Mouse (Mus musculus): Measurements from ENCODE around the gene Pde9a. TPM values are rescaled to one million over a fixed set of nuclear protein-coding genes. Genes with fewer than 3 reads are reported as not detected.

The Pde9a gene
- total RNA-seq, 2 experiments from 2014 or later, result 19.8 to 23.9 TPM

DNA sequence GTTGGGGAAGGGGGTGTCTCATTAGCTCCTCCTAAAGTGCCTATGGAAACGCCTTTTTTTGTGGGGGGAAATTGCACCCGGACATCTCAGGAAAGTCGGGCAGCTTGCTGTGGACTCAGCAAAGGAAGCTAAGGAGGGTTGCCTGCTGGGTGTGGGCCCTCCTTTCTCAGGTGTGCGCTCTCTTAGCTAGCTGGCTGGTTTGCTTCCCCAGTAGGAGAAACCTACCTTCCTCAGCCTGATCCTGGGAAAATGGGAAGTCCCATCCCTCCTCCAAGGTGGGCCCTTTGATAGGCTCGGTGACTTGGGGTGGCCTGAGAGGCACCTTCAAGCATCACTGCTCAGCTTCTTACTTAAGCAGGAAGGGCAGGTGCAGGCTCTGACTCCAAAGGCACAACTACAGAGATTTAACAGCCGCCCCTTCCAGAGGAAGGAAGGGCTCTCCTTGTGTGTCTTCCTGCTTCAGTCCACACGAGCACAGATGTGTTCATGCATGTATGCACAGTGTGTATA is 811 bp downstream of the Pde9a start:
- DNase-seq (ENCODE audit: low spot score in 2 of 2), result no peak

DNA sequence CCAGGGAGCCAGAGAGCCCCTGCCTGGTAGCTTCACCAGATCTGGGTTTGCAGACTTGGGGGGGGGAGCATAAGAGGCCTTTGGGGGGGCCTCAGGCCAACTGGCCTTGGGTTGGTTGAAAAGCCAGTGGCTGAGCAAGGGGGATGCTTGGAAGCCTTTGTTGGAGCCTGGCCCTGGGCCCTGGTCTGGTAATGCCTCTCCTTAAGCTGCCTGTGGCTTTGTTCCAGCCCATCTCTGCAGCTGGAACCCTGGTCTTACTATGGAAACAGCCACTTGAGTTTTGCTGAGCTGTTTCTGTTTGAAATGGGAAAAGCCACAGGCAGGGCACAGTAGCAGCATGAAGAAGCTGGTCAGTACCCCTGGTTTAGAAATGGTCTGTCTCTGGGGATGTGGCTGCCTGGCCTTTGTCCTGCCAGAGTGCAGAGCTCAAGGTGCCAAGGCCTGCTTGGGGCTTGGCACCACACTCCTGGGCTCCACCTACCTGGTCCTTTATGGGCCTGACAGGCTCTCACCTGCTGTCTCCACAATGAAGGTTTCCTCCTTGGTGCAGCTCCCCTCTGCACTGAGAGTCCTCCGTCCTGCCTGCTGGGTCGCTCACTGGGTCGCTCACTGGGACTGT is 3.5 kb downstream of the Pde9a start:
- DNase-seq (ENCODE audit: low spot score in 2 of 2), result no peak

DNA sequence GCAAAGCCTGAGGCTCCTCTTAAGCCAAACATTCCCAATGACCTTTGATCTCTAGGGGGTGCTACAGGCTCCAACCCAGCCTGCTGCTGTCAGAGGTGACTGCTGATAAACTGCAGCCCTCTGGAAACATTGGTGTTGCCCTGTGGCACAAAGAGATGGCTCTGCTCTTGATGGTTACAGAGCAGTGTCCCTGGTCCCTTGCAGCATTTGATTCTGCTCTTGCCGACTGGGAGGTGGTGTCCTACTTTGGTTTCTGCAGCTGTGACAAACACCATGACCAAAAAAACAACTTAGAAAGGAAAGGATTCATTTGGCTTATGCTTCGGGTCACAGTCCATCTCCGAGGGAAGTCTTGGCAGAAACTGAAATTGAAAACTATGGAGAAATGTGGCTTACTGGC is 5.5 kb downstream of the Pde9a start:
- DNase-seq (ENCODE audit: low spot score in 2 of 2), result no peak

DNA sequence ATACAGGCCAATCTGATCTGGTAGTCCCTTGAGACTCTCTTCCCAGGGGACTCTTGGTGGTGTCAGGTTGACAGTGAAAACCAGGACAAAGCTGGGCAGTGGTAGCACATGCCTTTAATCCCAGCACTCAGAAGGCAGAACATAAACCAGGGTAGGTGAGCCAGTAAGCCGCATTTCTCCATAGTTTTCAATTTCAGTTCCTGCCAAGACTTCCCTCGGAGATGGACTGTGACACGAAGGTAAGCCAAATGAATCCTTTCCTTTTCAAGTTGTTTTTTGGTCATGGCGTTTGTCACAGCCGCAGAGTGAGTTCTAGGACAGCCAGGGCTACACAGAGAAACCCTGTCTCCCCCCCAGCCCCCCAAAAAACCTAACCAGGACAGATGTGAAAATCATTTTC is 6.0 kb downstream of the Pde9a start:
- DNase-seq (ENCODE audit: low spot score in 2 of 2), result no peak

DNA sequence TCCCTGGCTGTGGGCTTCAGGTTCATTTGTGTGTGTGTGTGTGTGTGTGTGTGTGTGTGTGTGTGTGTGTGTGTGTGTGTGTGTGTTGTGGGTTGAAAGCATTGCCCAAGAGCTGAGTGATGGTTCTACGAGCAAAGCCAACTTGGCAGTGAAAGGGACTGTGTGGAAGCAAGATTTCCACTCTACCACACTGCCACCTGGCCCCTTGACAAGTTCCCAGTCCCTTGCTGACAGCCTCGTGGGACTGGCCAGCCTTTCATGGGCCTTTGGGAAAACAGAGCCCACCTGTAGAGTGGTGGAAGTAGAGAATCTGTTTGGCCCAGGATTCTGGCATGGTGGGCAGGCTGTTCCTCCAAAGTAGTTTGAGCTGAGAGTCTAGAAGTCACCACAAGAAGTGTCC is 7.8 kb downstream of the Pde9a start:
- DNase-seq (ENCODE audit: low spot score in 2 of 2), result no peak

DNA sequence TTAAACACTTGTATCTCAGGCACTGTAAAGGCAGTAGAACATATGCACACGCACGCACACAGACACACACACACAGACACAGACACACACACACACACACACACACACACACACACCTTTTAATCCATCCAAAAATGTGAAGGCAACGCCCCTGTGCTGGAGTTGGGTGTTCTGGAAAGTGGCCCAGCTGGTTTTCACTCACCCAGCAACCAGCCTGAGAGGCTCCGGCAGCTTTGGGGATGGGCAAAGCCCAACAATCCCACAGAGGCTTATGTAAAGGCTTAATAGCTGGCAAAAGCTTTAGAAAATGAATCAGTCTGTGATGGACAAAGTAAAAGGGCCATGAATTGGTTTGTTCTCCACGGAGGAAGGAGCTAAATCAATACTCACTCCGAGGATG is 14.3 kb downstream of the Pde9a start:
- peak; percentile 42 to 52 for DNase-seq (ENCODE audit: low spot score in 2 of 2)

DNA sequence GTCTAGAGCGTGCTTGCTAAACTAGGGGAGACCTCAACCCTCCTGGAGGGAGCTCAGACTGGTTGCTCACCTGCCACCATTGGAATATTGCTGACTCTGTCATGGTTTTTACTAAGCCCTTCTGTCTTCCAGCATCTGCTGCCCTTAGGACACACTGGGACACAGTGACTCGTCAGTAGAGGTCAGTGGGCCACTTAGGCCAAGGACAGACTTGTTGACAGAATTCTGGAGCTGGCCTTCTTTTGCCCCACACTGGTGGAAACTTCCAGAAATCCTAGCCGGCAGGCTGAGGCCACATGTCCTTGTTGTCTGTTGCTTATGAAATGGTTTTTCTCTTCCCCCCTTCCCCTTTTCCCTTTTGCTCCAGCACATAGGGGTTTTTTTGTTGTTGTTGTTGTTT is 15.2 kb downstream of the Pde9a start:
- DNase-seq (ENCODE audit: low spot score in 2 of 2), result no peak

DNA sequence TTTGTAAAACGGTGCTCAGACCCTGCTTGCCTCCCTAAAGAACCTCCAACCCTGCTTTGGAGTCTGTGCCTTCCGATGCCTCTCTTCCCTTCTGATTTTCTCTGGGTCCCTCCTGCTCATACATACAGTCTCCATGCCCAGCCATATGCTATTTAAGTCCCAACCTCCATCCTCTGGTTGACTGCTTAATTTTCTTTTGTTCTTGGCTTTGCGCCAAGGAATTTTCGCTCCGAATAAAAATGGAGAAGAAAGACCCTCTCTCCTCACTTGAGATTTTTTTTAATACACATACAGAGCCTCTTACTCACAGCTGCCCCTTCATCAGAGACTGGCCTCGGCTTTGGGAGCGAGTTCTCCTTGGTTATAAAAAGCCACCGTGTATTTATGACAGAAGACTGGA is 16.7 kb downstream of the Pde9a start:
- DNase-seq (ENCODE audit: low spot score in 2 of 2), result no peak

DNA sequence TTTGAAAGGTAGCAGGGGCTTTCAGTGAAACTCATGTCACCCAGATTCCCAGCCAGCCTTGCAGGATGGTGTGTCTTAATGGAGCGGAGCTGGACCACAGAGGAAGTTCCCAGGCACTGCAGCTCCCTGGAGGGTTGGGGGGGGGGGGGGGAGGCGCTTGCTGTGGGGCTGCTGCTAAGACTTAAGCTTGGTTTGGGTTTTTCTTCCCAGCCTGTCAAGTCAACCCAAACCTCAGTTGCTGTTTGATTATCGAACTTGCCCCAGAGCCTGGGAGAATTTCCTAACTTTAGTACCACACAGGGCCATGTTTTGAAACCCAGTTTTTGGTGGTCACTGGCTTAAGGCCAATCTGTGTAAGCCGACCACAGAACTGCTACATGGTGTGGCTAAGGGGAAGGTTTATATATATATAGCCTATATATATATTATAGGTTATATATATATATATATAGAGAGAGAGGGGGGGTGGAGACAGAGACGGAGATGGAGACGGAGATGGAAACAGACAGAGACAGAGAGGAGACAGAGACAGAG is 19.8 kb downstream of the Pde9a start:
- DNase-seq (ENCODE audit: low spot score in 2 of 2), result no peak

DNA sequence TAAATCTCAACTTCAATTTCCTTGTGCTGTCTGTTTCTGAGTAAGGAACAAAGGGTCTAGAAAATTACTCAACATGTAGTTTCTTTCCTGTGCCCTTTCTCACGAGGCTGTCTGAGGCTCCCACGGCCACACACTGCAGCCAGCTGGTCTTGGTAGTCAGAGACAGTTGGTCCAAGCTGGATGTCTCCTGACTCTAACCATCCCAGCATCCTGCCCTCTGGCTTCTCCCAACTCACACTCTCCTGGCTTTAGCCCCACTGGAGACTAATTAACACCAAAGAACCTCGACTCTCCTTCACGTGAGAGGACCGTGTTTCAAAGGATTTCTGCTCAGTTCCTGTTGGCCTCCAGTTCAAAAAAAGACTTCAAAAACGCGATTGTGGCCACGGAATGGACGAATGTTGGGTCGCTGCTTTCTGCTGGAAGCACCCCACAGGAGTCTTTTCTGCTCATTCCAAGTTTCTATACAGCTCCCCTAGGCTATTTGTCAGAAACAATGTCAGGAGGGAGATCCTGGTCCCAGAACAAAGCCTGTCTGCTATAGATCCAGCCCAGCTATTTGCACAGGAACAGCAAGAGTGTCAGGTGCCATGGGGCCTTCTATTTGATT is 23.8 kb downstream of the Pde9a start:
- DNase-seq (ENCODE audit: low spot score in 2 of 2), result no peak

DNA sequence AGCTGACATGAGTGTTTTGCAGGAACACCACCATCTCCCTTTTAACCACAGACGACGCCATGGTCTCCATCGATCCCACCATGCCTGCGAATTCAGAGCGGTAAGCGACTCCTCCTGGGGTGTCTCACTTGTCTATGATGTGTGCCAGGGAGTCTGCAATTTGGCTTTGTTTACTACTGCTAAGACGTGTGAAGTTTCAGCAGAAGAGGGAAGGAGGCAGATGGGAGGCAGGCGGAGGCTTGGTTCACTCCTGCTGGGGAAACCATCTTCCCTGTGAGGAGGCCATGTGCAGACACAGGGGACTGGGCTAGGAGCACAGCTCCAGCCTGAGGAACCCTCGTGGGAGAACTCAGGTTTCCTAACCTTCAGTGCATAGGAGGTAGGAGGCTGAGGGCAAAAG is 29.2 kb downstream of the Pde9a start:
- peak; percentile 62 to 71 for DNase-seq (ENCODE audit: low spot score in 2 of 2)

DNA sequence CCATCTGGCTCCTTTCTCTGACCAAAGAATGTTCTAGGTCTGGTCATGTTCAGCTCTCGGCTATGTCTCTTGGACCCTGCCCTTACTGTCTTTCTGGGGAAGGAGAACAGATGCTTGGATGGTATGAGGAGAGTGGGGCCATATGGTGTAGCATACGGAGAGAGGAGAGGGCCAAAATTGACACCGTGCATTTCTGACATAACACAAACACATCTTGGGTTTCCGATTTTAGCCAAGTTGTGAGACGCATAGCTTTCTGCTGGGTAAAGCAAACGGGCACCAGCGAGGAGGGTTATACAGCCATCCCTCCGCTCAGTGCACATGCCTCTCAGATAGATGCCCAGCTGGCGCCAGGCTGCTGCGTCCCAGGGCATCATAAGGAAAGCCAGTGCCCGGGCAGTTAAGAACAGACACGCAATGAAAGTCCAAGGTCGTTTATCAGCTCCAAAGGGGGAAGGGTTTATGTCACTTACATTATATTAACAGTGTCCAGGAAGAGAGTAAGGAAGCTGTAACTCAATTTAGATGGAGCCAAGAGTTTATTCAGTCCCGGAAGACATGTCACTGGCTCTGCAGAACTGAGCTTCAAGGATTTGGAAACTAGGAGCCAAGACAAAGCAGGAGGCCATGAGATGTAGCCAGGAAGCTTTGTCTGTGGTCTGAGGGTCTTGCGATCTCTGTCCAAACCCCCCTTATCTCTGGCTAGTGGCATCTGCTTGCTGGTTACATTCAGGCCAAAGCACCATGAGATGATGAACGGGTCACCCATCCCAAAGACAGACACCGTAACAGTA is 33.0 kb downstream of the Pde9a start:
- peak in 1 of 2 experiments; percentile 34 for DNase-seq (ENCODE audit: low spot score in 2 of 2)

DNA sequence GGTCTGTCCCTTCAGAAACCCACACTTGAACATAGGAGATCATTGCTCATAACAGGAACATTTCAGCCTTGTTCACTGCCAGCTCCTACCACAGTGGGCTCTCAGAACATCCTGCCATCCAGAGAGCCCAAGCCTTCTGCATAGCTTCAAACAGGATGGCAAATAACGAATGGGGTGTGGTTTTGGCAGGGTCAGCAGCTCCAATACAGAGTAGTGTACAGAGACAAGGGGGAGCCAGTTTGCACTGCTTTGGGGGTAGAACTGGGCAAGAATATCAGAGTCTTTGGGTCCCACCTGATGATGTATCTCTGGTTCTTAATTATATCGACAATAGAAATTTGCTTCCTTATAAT is 33.6 kb downstream of the Pde9a start:
- no peak for DNase-seq (ENCODE audit: low spot score in 2 of 2)

DNA sequence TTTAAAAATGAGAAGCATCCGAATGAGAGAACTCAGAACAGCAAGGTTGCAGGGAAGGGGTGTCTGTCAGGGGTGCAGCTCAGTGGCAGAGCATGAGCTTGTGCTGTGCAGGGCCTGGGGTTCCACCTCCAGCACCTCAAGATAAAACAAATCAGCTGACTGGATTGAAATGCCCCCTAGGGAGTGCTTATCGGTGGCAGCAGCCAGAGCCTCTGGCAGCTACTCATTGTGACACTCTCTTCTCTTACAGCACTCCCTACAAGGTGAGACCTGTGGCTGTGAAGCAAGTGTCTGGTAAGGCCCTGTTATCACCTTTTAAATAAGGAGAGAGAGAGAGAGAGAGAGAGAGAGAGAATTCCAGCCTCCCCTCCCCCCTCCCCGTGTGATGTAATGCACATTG is 34.0 kb downstream of the Pde9a start:
- no peak for DNase-seq (ENCODE audit: low spot score in 2 of 2)

DNA sequence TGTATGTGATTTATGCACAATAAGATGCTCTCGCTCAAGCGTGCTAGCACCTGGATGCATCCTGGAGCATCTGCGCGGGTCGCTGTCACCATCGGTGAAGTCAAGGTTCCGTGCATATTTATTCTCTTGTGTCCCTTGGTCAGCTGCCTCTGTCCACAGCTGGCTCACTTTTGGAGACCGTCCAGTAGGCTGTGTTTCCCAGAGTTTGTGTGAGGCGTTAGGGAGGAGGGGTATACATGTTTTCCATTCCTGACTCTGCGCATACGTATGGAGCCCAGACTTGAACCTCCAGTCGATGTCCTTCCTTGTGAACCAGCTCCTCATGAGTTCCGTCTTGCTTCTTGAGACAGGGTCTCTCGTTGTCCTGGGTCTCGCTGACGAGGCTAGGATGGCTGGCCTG is 34.6 kb downstream of the Pde9a start:
- no peak for DNase-seq (ENCODE audit: low spot score in 2 of 2)

DNA sequence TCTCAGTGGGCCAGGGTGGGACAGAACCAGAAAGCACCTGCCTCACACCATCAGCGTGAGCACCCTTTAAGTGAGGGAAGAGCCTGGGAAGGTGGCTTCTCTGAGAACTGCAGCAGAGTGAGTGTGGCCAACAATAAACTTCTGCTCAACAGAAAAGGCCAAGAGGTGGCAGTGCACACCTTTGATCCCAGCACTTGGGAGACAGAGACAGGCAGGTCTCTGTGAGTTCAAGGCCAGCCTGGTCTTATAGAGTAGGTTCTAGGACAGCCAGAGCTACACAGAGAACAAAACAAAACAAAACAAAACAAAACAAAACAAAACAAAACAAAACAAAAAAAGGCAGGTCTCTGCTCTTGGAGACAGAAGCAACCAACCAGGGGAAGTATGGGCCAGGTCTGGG is 36.4 kb downstream of the Pde9a start:
- DNase-seq (ENCODE audit: low spot score in 2 of 2), result no peak

DNA sequence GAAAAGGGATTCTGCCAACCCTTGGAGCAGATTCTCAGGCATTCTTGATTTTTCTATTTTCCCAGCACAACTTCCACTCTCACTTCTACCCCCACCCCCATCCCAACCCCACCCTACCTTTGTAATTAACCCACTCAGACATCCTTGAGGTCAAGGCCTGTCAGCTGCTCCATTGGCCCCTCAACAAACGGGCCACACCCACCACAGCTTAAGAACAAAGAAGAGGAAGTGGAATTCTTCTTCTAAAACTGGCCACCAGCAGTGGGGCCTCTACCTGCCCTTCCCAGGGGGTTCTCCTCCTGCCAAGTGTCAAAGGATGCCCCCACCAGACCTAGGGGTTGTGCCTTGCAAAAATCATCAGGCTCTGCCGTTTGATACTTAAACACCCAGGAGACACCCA is 37.0 kb downstream of the Pde9a start:
- DNase-seq (ENCODE audit: low spot score in 2 of 2), result no peak

DNA sequence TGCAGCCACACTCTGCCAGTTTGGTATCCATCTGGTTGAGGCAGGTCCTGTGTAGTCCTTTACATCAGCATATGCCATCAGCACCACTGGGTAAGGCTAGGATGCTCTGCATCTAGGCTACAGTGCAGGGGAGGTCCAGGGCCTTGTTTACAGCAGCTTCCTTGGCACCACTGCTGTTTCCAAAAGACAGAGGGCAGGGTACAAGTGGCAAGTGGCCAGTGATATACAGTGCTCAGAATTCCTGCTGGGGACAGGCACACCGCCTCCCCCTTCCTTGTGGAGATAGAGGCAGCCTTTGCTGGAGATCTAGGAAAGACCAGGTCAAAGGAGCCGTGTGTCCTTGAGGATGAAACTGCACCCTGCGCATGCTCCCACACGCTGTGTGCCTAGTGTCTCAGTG is 38.3 kb downstream of the Pde9a start:
- DNase-seq (ENCODE audit: low spot score in 2 of 2), result no peak

DNA sequence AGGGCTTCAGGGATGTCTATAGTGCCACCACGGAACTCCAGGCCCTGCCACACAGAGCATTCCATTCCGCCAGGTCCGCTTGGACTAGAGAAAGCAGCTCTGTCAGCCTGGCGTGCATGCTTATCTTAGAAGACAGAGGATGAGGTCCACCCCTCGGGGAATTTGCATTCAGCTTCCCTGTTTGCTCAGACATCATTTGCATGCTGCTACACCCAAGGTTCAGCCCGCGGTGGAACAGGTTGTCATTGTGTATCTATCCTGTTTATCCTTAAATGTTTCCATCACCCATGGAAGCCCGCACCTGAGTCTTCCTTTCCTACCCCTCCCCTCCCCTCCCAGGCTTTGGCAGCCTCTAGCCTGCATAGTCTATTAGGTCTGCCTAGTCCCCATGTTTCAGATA is 38.8 kb downstream of the Pde9a start:
- no peak for DNase-seq (ENCODE audit: low spot score in 2 of 2)

DNA sequence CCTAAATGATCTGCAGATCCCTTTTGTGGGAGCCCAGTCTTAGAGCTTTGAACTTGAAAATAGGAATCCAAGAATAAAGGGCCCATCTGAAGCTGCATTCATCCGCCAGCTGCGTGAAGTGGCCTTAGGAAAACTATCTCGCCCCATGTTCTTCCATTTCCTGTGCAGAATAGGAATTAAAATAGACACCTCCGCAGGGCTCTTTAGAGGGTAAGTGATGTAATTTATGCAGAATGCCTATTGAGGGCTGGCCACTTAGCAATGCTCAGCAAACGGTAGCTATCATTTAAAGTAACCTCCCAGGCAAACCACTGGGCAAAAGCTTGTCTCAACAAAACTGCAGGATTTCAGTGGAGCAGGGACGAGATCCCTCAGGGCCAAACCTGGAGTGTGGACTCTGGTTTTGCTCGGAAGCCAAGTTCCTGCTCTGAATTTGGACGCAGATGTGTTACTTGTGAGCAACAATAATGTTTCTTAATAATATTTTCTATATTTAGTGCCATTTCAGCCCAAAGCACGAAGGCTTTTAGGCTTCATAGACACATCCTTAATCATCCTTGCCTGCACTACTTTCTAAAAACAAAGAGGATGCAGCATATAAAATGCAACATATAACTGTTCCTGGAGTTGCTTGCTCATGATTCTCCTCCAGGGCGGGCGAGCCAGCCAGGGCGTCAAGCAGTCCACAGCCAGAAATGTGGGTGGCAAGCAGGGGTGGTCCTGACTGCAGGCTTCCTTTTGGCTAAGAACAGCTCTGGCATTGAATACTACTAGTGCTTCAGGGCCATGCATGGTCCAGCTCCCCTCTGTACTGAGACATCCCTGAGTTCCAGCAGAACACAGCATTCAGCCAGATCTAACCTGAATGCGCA is 40.1 kb downstream of the Pde9a start:
- DNase-seq (ENCODE audit: low spot score in 2 of 2), result no peak

DNA sequence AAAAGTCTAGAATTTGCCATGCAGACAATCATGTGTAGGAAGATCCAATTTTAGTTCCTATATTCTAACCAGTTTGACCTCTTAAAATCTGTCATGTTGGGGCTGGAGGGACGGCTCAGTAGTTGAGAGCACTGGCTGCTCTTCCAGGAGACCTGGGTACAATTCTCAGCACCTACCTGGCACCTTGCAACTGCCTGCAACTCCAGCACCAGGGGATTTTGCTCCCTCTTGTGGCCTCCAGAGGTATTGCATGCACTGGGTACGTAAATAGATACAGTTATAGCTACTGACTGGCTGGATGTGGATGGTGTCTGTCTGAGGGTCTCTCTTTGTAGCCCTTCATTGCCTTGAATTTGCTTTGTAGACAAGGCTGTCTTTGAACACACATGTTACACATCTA is 43.4 kb downstream of the Pde9a start:
- no peak for DNase-seq (ENCODE audit: low spot score in 2 of 2)

All from layer of hippocampus, adult 18-20 months (tissue).